Mouse (Mus musculus) retina, postnatal 1 day (tissue): ENCODE data around the gene Srf.
"Not testable (repeated sequence)": the region's sequence is repeated elsewhere in the genome, so short reads cannot be mapped to it uniquely, and the experiment has no call there.

Source experiments
- DNase-seq: peaks from one replicate; pipeline ENCODE4 v3.0.0-alpha.2; 2012

Gene Srf

GRCm38 (mm10) chr17:46555673-46556583 lies at the start of gene Srf:
Gene Srf, minus strand, starts transcription at chr17:46556175.
- DNase-seq, result peak; percentile 99

- DNase-seq, result peak; percentile 39
Measured at GRCm38 (mm10) chr17:46605126-46605525, 49.2 kb upstream of the Srf start.

- DNase-seq, result no peak
Measured at GRCm38 (mm10) chr17:46603229-46603628, 47.3 kb upstream of the Srf start.

DNA sequence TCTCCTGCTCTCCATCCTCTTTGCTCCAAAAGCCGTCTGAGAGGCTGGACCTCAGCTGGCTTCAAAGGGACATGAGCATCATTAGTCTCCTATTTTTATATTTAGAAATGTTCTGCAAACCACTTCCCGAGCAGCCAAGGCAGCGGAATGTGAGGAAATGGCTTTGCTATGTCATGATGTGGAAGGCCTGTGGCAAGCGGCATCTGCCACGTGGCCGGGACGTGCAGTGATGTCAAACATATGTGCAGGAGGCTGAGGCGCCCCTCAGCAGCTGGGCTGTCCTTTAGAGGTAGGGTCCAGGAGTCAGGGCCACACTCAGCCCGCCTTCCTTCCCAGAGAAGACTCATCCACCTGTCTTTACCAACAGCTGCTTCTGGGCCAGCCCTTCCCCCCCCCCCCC lies 46.2 kb upstream of the Srf start:
- DNase-seq, result no peak

DNA sequence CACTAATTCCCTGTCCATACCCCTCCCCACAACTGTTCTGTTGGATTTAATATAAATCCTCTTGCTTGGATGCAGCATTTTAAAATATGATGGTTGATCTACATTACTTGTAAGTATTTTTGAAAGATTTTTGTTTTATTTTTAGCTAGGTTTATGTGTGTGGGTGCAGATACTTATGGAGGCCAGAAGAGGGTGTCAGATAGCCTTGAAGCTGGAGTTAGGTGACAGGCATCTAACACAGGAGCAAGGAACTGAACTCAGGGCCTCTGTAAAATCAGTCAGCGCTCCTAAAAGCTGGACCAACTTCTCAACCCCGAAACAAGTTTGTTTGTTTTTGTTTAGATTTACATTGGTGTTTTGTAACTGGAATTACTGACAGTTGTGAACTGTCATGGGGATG lies 44.6 kb upstream of the Srf start:
- no peak for DNase-seq

- DNase-seq, result no peak
Measured at GRCm38 (mm10) chr17:46598963-46599362, 43.0 kb upstream of the Srf start.

- DNase-seq, result no peak
Measured at GRCm38 (mm10) chr17:46597956-46598355, 42.0 kb upstream of the Srf start.

GRCm38 (mm10) chr17:46595336-46595735 lies 39.4 kb upstream of the Srf start:
- no peak for DNase-seq

- no peak for DNase-seq
Measured at GRCm38 (mm10) chr17:46594606-46595005, 38.6 kb upstream of the Srf start.

DNA sequence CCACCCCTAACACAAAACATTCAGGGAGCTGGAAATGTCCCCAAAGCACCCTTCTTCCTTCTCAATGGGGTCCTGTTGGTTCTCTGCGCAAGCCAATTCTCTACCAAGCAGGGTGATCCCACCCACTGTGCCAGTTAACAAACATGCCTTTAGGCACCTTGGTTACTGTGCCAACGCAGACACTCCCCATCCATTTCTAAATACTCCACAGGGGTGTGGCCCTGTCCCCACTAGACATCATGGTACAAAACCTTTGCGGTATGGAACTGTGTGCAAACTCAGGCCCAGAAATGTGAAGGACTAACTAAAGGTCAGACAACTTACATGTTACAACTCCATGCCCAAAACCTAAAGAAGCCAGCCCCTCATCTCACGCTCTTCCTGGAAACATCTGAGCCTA lies 37.1 kb upstream of the Srf start:
- DNase-seq, result no peak

DNA sequence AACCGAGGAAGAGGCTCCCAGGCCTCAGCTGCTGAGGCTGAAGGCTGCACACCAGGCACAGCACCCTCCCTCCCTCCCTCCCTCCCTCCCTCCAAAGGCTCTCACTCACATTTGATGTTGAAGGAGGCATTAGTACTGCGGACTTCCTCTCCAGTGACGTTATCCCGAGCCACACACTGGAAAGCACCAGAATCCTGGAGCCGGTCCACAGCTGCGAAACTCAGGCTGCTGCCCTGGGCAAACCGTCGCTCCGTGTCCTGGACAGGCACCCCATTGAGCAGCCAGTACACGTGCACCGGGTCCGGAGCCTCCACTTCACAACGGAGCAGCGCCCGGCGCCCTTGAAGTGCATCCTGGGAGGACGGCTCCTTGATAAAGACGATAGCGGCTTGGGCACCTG lies 35.4 kb upstream of the Srf start:
- DNase-seq, result no peak

- DNase-seq, result no peak
Measured at GRCm38 (mm10) chr17:46590439-46590838, 34.5 kb upstream of the Srf start.

- DNase-seq, result no peak
Measured at GRCm38 (mm10) chr17:46589635-46590314, 33.8 kb upstream of the Srf start.

- DNase-seq, result no peak
Measured at GRCm38 (mm10) chr17:46588913-46589312, 32.9 kb upstream of the Srf start.

DNA sequence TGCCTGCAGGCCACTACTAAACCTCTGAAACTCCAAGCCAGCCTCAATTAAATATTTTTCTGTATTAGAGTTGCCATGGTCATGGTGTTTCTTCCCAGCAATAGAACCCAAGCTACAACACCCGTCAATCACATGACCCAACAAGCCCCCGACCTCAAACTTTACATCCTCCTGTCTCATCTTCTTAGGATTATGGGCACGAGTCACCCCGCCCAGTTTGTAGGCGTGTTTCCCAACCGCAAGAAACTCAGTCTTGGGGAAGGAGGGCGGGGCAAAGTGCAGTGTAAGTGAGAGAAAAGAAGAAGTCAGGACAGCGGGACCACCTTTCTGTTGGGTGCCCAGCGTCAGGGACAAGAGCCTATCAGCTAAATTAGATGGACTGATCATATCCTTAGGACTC lies 32.2 kb upstream of the Srf start:
- DNase-seq, result no peak

- DNase-seq, result no peak
Measured at GRCm38 (mm10) chr17:46586327-46586726, 30.4 kb upstream of the Srf start.

GRCm38 (mm10) chr17:46578650-46579049 lies 22.7 kb upstream of the Srf start:
- peak; percentile 52 for DNase-seq

- no peak for DNase-seq
Measured at GRCm38 (mm10) chr17:46576070-46576469, 20.1 kb upstream of the Srf start.

GRCm38 (mm10) chr17:46574535-46574934 lies 18.6 kb upstream of the Srf start:
- DNase-seq, result no peak

DNA sequence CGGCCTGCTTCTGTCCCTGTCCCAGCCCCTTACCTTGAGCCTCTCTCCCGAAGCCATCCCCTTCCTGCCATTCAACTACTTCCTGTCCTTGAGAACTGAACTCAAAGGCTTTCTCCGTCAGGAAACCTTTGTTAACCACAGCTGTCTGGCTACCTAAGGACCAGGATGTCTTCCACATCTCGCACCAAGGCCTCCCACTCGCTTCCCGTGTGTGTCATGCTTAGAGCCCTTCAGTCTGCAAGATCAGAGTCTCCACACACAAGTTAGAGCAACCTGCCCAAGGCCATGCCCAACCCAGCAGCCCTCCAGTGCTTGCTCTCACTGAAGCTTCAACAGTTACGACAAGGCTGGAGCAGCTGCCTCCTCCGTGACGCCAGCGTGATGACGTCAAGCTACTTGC lies 15.0 kb upstream of the Srf start:
- DNase-seq, result no peak

GRCm38 (mm10) chr17:46559146-46559545 lies 3.2 kb upstream of the Srf start:
- DNase-seq, result no peak

DNA sequence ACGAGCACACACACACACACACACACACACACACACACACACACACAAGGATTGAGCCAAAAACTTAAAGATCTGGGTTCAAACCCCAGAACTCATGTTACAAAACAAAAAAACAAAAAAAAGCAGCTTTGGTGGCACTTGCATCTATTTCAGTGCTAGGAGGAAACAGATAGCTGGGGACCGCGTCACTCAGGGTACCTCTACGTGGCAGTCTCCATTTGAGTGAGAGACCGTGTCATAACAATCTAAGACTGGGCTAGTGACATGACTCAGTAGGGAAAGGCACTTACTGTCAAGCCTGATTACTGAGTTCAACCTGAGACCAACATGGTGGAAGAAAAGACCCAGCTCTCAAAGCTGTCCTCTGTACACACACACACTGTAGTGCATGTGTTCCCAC lies 2.2 kb upstream of the Srf start:
- no peak for DNase-seq

GRCm38 (mm10) chr17:46557321-46557720 lies 1.3 kb upstream of the Srf start:
- not testable (repeated sequence) for DNase-seq

DNA sequence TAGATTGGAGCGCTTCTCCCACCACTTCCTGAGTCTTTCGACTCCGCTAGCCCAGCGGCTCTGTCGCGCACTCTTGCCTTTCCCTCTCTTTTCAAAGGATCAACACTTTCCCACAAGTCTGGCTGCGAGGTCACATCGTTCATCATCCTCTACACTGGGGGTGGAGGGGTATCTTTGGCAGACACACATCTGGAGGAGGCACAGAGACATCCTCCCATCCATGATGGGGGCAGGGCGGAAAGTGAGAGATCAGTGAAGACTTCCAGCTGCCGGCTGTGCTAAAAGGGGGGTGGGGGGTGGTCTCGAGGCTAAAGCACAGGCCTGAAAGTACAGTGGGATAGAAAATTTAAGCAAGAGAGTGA lies 590 bp upstream of the Srf start:
- peak; percentile 74 for DNase-seq
